Mouse (Mus musculus) heart, adult 8-10 months (tissue): ENCODE measurements around the gene Coq5. TPM values are rescaled to one million over a fixed set of nuclear protein-coding genes. Genes with fewer than 3 reads are reported as not detected.
A peak's percentile ranks its signal among the peaks of the same experiment; 100 is the strongest.

Experiments used
- DNase-seq: peaks from one replicate; pipeline ENCODE4 v3.0.0; 2022; ENCODE audit warnings: low spot score
- total RNA-seq, 4 experiments: library from RNA; stranded (reverse); gene quantifications; 2 replicates each; pipeline ENCODE4 v1.2.4; 2022

Coq5 gene
- total RNA-seq, 4 experiments from 2014 or later, result 138 to 171 (median 161) TPM

GRCm38 (mm10) chr5:115312354-115312753 lies 32.9 kb downstream of the Coq5 start:
- no peak for DNase-seq

DNA sequence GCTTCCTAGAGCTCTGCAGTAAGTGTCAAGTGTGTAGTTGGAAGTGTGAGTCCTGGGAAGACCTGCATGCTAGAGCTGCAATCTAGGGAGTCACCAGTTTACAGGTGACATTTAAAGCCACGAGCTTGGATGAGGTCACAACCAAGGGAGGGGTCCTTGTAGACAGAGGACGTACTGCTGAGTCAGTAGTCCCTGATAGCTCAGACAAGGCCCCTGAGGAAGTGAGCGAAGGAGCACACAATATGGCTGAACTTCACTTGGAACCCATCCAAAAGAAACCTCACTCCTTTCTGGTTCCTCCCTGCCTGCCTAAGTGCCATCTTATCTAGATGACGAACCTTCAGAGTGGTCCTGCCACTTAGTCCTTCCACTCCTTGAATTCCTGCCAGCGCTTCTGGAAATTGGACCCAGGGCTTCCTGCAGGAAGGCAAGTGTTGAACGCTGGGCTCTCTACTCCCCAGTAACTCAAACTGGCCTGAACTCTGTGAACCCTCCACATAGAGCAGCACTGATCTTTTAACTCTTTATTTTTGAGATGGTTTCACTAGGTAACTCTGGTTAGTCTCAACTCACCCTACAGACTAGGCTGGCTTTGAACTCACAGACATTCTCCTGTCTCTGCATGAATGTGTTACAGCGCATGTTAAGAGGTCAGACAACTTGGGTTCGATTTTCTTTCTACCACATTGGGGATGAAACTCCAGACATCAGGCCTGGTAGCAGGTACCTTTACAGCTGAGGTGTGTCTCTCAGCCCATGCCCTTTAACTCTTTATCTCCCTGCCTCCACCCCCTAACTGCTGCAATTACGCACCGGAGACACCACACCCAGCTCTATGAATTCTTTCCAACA lies 33.6 kb downstream of the Coq5 start:
- no peak for DNase-seq

- no peak for DNase-seq
Measured at GRCm38 (mm10) chr5:115313668-115313943, 34.1 kb downstream of the Coq5 start.

GRCm38 (mm10) chr5:115316968-115317644 lies 37.6 kb downstream of the Coq5 start:
- no peak for DNase-seq

DNA sequence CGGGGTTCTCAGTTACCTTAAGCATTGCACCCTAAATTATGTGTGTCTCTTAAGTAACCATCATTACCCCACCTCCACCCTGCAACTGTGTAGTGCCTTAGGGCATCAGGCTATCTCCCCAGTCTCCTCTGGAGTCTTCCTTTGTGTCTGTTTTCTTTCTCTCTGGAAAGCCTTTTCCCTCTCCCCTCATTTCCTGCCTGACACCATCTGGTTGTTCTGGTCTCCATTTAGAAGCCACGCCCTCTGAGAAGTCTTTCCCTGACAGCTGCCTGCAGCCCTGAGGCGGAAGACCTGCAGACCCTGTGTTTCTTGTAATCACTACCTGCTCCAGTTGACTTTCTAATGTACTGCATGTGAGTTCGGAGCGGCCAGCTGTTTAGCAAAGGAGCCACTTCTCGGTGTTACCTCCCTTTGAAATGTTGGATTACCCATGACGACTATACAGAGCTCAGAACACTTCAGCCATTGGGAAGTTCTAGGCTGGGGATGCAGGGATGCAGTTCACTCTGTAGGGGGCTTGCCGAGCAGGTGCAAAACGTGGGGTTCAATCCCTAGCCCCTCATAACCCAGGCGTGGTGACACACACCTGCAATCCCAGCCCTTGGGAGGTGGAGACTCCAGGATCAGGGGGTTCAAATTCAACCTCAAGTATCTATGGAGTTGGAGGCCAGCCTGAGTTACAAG lies 38.3 kb downstream of the Coq5 start:
- no peak for DNase-seq

DNA sequence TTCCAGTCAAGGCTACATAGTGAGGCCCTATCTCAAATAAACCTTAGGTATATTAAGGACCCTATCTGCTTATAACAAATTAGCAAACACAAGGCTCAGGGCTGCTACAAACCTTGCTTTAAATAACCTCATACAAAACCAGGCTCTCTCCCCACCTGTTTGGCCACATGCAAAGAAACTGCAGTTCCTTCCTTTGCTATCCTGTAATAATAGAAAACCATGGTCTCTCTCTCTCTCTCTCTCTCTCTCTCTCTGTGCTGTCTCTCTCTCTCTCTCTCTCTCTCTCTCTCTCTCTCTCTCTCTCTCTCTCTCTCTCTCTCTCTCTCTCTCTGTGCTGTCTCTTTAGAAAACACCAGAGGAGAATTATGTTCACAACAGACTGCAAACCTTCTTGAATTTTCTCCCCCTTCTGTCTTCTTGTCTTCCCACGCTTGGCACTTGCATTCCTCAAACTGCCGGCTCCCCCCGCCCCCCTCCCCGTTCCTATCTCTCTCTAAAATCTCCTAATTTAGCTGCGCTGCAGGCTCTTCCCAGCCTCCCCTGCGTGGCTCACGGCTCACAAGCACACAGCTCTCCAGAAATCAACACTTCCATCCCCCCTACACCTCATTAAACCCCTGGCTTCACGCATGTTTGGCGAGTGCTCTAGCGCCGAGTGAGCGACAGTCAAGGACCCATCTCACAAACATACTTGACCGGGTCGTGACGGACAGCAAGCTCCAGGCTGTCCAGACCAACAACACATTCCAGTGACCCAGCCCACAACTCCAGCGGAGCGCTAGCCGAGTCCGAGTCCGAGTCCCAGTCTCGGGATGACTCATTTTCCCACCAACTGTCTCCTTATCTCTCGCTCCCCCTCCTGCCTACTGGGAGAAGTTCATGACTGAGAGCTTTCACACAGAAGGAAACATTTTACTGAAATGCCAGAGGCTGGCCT lies 39.8 kb downstream of the Coq5 start:
- DNase-seq, result peak; percentile 80

DNA sequence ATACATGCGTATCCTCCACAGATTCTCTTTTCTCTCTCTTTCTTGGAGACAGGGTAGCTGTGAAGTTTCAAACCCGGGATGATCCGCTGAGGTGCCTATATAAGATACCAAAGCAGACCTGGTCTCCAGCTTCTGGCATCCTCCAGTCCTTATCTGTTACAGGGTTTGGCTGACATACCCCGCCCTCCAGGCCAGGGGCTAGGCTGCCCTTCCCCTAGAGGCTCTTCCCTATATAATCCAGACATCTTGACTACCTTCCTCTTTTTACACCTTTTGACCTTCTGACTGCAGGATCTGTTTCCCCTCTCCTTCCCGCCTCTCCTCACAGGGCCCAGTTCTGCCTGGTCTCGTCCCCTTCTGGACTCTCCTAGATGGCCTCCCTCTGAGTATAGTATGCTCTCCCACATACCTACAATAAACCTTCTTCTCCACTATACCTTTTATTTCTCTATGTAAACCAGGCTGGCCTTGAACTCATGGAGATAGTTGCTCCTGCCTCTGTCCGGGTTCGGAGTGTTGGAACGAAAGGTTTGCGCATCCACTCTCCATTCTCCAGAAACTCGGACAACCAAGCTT lies 46.9 kb downstream of the Coq5 start:
- DNase-seq, result no peak

- peak; percentile 94 for DNase-seq
Measured at GRCm38 (mm10) chr5:115326875-115327609, 47.6 kb downstream of the Coq5 start, which contains the start of gene Srsf9. TSS of gene Srsf9 (plus strand) at chr5:115327177.

GRCm38 (mm10) chr5:115327610-115328548 lies 48.4 kb downstream of the Coq5 start:
- DNase-seq, result no peak

- no peak for DNase-seq
Measured at GRCm38 (mm10) chr5:115330955-115331354, 51.5 kb downstream of the Coq5 start.

DNA sequence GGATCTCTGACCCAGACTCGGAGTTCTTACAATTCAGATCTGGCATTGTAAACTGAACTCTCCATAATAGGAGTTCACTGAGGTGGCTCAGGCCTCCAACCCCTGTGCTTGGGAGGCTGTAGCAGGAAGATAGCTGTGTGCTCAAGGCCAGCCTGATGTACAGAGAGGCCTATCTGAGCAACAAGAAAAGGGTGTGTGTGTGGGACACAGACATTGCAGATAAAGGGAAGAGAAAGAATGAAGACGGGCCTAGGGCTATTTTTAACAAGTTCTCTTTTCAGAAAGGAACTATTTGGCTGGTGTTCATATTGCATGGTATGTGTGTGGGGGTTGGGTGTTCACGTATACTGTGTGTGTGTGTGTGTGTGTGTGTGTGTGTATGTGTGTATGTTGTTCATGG lies 54.2 kb downstream of the Coq5 start:
- DNase-seq, result no peak

DNA sequence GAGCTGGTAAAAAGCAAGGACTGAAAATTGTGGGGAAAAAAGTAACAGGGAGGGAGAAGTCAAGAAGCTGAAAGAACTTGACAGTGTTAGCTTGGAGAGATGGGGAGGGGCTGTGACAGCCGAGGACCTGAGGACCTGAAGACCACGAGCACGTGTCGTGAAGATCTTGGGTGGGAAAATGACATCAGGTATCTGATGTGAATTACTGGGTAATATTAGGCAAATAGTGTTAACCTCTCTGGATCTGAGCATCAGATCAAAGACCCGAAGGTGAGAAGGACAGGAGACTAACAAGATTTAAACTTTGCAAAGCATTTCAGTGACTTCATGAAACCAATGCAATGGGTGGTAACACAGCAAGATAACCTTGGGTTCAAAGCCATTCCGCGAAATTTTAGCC lies 60.5 kb downstream of the Coq5 start:
- DNase-seq, result no peak

DNA sequence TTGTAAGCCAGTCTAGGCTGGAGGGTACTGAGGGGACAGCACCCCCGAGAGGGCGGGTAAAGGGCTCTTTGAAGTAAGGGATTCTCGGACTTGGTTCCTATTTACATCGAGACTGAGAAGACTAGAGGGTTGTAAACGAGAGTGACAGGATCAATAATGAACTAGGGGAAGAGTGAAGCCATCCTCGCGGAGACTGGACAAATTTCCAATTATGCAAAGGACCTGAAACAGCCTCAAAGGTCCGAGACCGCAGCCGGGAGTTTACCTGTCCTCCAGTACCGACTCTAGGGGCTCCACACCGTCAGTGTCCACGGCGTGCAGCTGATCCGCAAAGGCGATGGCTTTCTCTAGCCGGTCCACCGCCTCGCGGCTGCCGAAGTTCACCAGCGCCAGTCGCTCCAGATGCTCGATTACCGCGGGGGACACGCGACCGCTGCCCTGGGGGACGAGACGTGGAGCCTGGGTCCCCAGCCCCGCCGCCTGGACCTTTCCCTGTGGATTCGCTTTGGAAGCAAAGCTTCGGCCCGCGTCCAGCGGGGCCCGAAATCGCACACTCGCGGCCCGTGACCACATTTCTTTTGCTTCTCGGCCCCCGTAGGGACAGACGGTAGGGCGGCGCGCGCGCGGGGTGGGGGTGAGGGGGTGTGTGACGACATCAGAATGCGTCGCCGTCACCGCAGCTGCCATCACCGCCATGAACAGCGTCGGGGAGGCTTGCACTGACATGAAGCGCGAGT lies 61.3 kb downstream of the Coq5 start, which contains the start of the genes Gatc and Triap1:
TSS of gene Gatc (minus strand) at position 602 of the 737 bp plus-strand sequence.
TSS of gene Triap1 (plus strand) at position 649 of the 737 bp plus-strand sequence.
- DNase-seq, result peak; percentile 84

DNA sequence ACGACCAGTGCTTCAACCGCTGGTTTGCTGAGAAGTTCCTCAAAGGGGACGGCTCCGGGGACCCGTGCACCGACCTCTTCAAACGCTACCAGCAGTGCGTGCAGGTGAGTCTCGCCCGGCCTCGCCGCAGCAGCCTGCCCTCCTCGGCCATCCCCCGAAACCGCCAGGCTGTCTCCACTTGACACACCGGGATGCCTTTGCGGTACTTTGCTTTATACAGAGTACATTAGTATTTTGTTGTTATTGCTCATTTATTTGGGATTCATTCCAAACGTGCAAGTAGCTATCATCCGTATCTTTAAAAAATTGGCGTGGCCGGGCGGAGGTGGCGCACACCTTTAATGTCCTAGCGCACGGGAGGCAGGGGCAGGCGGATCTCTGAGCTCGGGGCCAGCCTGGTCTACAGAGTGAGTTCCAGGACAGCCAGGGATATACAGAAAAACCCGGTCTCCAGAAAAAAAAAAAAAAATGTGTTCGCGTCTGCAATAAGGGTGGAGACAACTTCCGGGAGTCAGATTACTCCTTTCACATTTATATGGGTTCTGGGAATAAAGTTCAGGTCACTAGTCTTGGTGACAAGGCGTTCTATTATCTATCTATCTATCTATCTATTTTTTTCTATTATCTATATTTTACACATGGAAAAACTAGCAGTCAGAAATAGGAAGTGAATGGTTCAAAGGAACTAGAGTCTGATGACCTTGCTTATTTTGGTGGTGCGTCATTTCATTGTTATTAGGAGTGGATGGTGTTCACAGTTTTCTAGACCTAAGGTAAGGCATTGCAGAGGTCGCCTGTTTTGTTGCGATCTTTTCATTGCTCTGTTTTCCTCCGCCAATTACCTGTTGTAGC lies 62.1 kb downstream of the Coq5 start:
- no peak for DNase-seq
